Mouse (Mus musculus) heart, embryonic 14.5 days (tissue): ENCODE results near the gene Plcb1. TPM values are rescaled to one million over a fixed set of nuclear protein-coding genes. Genes with fewer than 3 reads are reported as not detected.
A peak's percentile ranks its signal among the peaks of the same experiment; 100 is the strongest.

ENCODE experiments used
- ATAC-seq: fragments of 200-750 bp; cut with Nextera tagmentation; 2 replicates; pipeline ENCODE4 v1.8.0; 2017; ENCODE audit warnings: low read depth, moderate TSS enrichment; ENCODE audit not compliant: insufficient number of reproducible peaks, insufficient read depth, low FRiP score
- H3K27ac ChIP-seq, 2 experiments: fragments of 200-500 bp in 1 of 2; fragments of 300-500 bp in 1 of 2; sonication (generic) in 1 of 2; replicated peaks in 1 of 2; 2 replicates each; pipeline ENCODE4 v1.5.1; 2012 to 2014; ENCODE audit warnings: low read depth in 2 of 2, low read length in 2 of 2, control low read depth in 1 of 2, mild to moderate bottlenecking in 1 of 2, mixed read lengths in 1 of 2; ENCODE audit not compliant: control insufficient read depth in 1 of 2, insufficient read depth in 1 of 2
- H3K27me3 ChIP-seq: fragments of 300-500 bp; sonication (generic); 2 replicates; pipeline ENCODE4 v1.6.1; 2014; ENCODE audit warnings: mild to moderate bottlenecking, low read length, control low read depth; ENCODE audit not compliant: control insufficient read depth, insufficient read depth
- H3K36me3 ChIP-seq: fragments of 300-500 bp; sonication (generic); 2 replicates; pipeline ENCODE4 v1.6.1; 2014; ENCODE audit warnings: mild to moderate bottlenecking, control low read depth, low read length, mixed read lengths; ENCODE audit not compliant: control insufficient read depth, insufficient read depth
- H3K4me1 ChIP-seq, 2 experiments: fragments of 200-500 bp in 1 of 2; fragments of 300-500 bp in 1 of 2; sonication (generic) in 1 of 2; 2 replicates each; pipeline ENCODE4 v1.6.1; 2012 to 2014; ENCODE audit warnings: low read length in 2 of 2, control low read depth in 1 of 2, mixed read lengths in 1 of 2; ENCODE audit not compliant: control insufficient read depth in 2 of 2, insufficient read depth in 2 of 2
- H3K4me2 ChIP-seq: fragments of 300-500 bp; sonication (generic); 2 replicates; pipeline ENCODE4 v1.6.1; 2014; ENCODE audit warnings: mild to moderate bottlenecking, low read length
- H3K4me3 ChIP-seq, 2 experiments: fragments of 200-500 bp in 1 of 2; fragments of 300-500 bp in 1 of 2; sonication (generic) in 1 of 2; 2 replicates each; pipeline ENCODE4 v1.5.1; 2012 to 2014; ENCODE audit warnings: low read length in 2 of 2, mild to moderate bottlenecking in 2 of 2, control low read depth in 1 of 2, low read depth in 1 of 2, moderate library complexity in 1 of 2; ENCODE audit not compliant: control insufficient read depth in 1 of 2, insufficient read depth in 1 of 2
- H3K9ac ChIP-seq: fragments of 300-500 bp; sonication (generic); 2 replicates; pipeline ENCODE4 v1.6.1; 2014; ENCODE audit warnings: mild to moderate bottlenecking, low read length
- H3K9me3 ChIP-seq: fragments of 300-500 bp; sonication (generic); 2 replicates; pipeline ENCODE4 v1.6.1; 2016; ENCODE audit warnings: low read length, control low read depth; ENCODE audit not compliant: control insufficient read depth
- WGBS: fragments of 180-500 bp; shearing (Covaris S2); extraction: QIAGEN DNeasy Blood & Tissue Kit; methylation state at CpG from one replicate; pipeline ENCODE4 v1.1.7; 2014; 5-methylcytosine and 5-hydroxymethylcytosine counted together
- polyA plus RNA-seq: library from polyadenylated mRNA; unstranded; fragments of >200 nt; fragmentation: Nextera tagmentation; extraction: Ambion mirVana; gene quantifications from 2 replicates; pipeline ENCODE4 v1.2.1, GENCODE M21; 2014

Plcb1 gene
- polyA plus RNA-seq, 1 experiment from 2014 or later: 5.5 TPM

DNA sequence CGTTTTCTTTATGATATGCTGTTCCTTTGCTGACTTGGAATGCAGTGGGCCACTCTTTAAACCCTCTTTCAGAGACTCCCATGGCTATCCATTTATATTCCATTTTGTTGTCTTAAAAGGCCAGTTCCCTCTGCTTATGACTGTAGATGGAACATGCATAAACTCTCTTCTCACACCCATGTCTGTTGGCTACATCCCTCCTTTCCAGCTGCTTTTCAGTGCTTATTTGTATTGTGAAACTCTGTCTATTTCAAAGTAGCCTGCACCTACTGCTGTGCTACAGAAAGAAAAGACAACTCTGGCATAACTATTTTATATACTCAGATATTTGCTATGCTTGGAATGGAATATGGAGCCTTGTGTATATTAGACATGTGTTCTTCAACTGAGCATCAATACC is 532.3 kb downstream of the Plcb1 start:
- Histone ChIP-seq H3K4me2 (no peak overlapping the region), H3K4me1 (no peaks in the 10 kb centered on the region), H3K36me3 (no peaks in the 10 kb centered on the region), H3K27me3 (no peaks in the 10 kb centered on the region), H3K4me3 (no peak overlapping the region), H3K9ac (no peak overlapping the region), H3K27ac (no peak overlapping the region), H3K9me3 (no peaks in the 10 kb centered on the region)
- no peak for ATAC-seq
- 93% methylated on average over 1 of the region's 1 CpGs for WGBS

DNA sequence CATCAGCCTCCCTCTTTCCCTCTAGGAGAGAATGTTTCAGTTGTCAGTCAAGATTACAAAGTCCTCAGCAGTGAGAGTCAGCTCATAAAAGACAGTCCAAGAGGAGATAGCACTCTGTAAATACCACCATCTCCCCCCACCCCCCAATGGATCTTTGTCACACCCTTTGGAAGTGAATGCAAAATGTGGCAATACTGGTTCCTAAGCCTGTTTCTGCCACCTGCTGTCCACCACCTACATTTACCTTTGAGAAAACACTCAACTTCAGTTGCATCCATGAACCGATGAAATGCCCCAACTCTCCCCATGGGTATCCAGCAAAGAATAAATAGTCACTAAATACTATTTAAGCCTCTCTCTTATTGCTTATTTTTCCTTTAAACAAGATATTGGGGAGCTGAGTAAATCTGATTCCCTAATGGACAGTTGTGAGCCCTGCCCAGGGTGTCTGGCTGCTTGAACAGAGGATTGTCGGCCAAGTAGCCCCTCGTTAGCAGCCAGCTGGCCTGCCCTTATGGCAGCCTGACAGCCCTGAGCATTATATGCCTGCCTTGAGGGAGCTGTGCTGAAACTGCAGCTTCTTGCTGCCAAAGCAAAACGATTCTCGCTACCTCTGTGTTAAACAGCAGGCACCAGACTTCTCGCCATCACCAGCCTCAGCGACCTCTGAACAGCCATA is 537.5 kb downstream of the Plcb1 start:
- Histone ChIP-seq H3K27me3 (no peaks in the 10 kb centered on the region), H3K4me2 (peak overlapping the region; percentile 14; the same call in 1 of the 2 replicates), H3K4me3 (no peak overlapping the region), H3K4me1 (no peaks in the 10 kb centered on the region), H3K9ac (no peak overlapping the region), H3K9me3 (no peaks in the 10 kb centered on the region), H3K36me3 (no peaks in the 10 kb centered on the region), H3K27ac (no peak overlapping the region)
- WGBS: 88% methylated on average over 7 of the region's 7 CpGs
- ATAC-seq: no peak

DNA sequence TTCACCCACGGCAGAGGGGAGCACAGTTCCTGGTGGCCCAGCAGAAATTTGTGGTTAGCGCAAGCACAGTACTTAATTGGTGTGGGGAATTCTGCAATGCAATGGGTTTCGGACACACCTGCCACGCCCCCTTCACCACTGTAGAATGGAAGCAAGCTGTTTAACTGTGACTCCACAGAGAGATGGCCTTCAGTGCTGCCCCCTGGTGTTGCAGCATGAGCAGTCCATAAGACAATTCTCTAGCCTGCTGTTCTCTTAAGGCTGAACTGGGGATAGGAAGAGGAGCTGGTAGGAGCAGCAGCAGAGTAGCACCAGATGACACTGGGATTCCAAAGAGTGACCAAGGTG is 538.1 kb downstream of the Plcb1 start:
- H3K9ac ChIP-seq: no peak overlapping the region
- no peak; the same call in 1 of the 2 replicates for ATAC-seq
- no peaks in the 10 kb centered on the region for H3K36me3 ChIP-seq
- no peak overlapping the region for H3K27ac ChIP-seq
- no peaks in the 10 kb centered on the region for H3K9me3 ChIP-seq
- peak overlapping the region; percentile 14; the same call in 1 of the 2 replicates for H3K4me2 ChIP-seq
- H3K27me3 ChIP-seq: no peaks in the 10 kb centered on the region
- WGBS: 52% methylated on average over 4 of the region's 4 CpGs
- H3K4me3 ChIP-seq: no peak overlapping the region
- no peaks in the 10 kb centered on the region for H3K4me1 ChIP-seq

DNA sequence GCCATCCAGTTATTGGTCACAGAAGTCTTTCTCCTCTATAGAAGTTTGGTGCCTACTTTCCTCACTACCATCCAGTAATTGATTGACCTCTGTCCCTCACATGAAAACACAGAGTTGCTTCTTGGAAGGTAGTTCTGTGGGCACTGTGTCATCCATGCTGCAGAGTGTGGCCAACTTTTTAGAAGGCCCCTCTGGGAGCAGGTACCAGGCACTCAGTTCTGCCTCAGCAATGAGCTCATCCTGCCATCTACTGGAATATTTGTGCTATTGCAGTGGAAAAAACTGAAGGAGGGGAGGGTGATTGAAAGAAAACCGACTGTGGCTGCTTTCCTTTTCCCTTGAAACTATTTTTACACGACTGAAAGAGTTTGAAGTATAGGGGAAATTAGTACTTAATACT is 542.9 kb downstream of the Plcb1 start:
- Histone ChIP-seq H3K27me3 (no peaks in the 10 kb centered on the region), H3K9me3 (no peaks in the 10 kb centered on the region), H3K27ac (no peak overlapping the region), H3K36me3 (no peaks in the 10 kb centered on the region), H3K4me3 (no peak overlapping the region), H3K4me1 (no peaks in the 10 kb centered on the region; a peak in 1 of 4 replicates), H3K4me2 (no peak overlapping the region), H3K9ac (no peak overlapping the region)
- ATAC-seq: no peak
- WGBS: 3% methylated on average over 2 of the region's 2 CpGs

DNA sequence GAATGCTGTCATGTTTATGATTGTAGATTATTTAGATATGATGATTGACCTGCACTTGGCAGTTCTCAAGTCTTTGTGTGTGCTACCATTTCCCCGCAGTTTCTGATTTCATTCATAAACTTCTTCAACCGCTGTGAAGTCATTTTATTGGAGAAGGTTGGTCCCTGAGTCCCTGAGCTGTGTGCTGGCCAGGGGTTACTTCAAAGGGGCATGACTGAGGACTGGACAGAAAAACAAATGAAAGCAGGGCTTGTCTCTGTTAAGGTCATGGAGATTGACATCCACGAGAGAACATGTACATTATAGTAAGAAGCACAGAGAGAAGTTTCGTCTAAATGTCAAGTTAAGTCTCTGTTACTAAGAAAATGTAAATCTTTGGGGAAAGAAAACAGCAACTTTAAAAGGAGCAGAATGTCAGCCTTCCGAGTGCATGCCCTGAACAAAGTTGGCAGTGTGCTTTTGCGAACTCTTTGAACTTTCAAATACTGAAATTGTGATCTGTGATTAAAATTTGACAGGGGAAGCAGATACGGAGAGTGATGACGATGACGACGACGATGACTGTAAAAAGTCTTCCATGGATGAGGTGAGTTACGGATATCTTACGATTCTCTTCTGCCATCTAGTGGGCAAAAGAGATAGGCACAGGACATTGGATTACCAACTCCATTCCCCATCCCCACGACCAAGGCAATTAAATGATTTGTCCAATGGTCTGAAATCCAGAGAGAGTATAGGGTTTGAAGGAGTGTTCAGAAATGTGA is 544.1 kb downstream of the Plcb1 start:
- Histone ChIP-seq H3K9me3 (no peaks in the 10 kb centered on the region), H3K4me2 (peak overlapping the region; percentile 60), H3K27me3 (no peaks in the 10 kb centered on the region), H3K4me3 (0 out of 4 replicates have a peak overlapping the region, but pooled peaks of 1 of the 2 experiments have one; percentile 16), H3K27ac (no peak overlapping the region), H3K4me1 (no peaks in the 10 kb centered on the region; a peak in 1 of 4 replicates), H3K9ac (no peak overlapping the region), H3K36me3 (no peaks in the 10 kb centered on the region)
- ATAC-seq: no peak
- 11% methylated on average over 14 of the region's 14 CpGs for WGBS

DNA sequence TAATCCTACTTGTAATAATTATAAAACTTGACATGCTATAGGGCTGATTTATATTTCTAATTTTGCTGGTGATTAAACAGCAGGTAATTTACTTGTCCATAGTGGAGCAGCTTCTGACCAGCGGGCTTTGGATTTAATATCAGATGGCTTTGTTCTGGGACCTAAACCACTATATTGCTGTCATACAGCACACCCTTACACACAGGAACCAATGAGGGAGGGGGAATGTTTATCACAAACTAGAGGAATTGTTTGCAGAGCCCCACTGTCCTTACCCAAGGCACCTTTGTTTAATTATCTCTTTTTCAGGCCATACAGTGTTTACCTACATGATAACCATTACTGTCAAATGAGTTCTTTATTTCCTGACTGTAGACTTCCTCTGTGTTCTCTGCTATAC is 546.0 kb downstream of the Plcb1 start:
- Histone ChIP-seq H3K4me3 (no peak overlapping the region), H3K4me2 (no peak overlapping the region), H3K4me1 (no peaks in the 10 kb centered on the region; a peak in 1 of 4 replicates), H3K36me3 (no peaks in the 10 kb centered on the region), H3K9me3 (no peaks in the 10 kb centered on the region), H3K27ac (no peak overlapping the region), H3K27me3 (no peaks in the 10 kb centered on the region), H3K9ac (no peak overlapping the region)
- WGBS: 85% methylated on average over 1 of the region's 1 CpGs
- no peak for ATAC-seq

DNA sequence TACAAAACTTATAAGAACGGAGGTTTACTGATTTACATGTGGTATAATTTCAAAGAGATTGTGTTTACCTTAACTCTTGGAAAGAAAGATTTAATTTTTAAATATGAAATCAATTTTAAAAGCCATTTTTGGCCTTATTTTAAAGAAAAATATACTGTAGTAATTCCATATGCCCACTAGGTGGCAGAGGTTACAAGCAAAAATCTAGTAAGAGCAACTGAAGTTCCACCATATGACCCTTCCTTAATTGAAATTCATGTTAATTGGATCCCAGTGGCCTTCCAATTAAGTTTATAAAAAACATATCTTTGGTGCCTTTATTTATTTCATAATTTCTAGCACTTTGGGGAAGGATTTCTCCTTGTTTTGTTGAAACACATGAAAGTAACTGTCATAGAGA is 570.4 kb downstream of the Plcb1 start:
- H3K27ac ChIP-seq: no peak overlapping the region
- no peak for ATAC-seq
- no peak overlapping the region for H3K9ac ChIP-seq
- no peaks in the 10 kb centered on the region for H3K9me3 ChIP-seq
- WGBS: 16% methylated on average over 1 of the region's 1 CpGs
- peaks cover 0 to 2% of the 10 kb centered on the region in 2 experiments; a peak in 1 of 4 replicates for H3K4me1 ChIP-seq
- no peaks in the 10 kb centered on the region for H3K36me3 ChIP-seq
- H3K4me2 ChIP-seq: no peak overlapping the region
- no peaks in the 10 kb centered on the region for H3K27me3 ChIP-seq
- H3K4me3 ChIP-seq: no peak overlapping the region
